Mouse (Mus musculus): ENCODE data around the gene Caln1.

DNA sequence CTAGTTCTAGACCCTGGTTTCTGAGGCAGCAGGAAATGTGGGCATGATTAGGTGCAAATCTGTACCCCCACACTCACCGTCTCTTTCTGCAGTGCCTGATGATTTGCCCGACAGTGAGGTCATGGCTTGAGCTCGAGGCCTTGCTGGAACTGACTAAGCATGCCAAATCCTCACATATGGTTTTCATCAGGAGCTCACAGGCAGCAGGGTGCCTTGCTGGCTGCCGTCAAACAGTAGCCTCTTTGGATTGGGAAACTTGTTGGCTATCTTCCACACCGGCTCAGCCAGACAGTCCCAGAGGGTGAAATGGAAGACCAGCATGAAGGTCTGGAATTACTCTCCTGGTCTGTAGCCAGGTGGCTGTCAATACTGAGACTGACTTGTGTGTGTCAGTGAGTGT lies 254.0 kb downstream of the Caln1 start:
- no peak for TF ChIP-seq POLR2A (IDR thresholded peaks at IDR 0.05; ENCODE audit: extremely low read depth, insufficient read depth, low read length)
- TF ChIP-seq CTCF (IDR thresholded peaks at IDR 0.05; ENCODE audit: low read depth, low read length), result no peak

All from liver, adult 2 months (tissue).